Mouse (Mus musculus) left cerebral cortex, adult 11 months (tissue): Measurements from ENCODE around the gene Casr.

Source experiments
- DNase-seq: peaks from one replicate; pipeline ENCODE4 v3.0.0; 2022; ENCODE audit warnings: low spot score

Casr gene

DNA sequence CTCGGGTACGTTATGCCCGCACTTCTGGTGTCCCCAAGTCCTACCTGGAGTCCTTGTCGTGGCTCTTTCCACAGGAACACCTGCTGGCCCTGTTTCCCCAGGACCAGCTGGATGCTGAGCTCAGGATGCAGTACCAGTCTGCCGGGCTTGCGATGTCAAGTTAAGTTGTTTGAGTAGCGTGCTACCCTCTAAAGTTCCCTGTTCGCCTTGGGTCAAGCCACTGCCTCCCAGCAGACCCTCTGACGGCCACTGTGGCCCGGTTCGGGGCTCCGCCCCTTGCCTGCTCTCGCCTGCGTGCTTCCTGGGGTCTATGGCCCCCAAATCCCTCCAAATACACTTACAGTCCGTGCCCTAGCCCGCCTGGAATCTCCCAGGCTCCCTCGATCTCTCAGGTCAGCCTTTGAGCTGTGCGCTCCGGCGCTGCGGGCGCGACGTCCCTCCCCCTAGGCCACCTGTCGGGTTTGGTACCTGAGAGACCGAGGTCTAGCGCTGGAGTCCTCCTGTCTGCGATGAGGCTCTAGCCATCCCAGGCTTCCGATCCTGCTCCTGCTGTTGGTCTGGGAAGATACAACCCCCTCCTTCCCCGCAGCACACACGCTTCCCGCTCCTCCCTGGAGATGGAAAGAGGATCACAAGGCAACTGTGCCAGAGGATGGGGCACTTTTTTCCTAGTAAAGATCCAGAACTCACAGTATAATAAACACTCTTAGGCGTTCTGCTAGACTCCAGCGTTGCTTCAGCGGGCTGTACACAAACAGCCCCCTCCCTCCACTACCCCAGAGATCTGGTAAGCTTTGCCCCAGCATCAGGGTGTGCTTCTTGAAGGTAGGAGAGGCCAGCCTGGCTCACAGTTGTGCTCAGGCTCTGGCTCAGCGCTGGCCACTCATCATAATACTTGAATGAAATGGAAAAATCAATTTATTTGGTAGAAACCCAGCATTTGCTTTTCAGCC is at the start of gene Casr:
Casr (minus strand) TSS at position 756 of the 953 bp plus-strand sequence.
- DNase-seq: no peak

DNA sequence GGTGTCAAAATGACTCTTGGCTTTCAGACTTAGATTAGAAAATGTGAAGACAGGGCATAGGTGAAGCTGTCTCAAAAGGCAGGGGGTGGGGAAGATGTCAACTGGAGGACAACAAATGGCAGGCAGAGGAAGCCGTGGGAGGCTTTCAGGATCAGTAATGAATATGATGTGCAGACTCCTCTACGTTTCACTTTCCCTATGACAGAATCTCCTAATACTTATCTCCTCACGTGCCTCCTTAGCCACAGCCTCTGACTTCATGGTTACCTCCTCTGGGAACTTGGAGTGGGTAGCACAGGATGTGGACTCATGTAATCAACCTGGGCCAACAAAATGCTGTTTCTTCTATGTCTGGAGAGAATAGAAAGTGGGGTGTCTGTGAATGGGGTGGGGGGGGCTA is 40.7 kb upstream of the Casr start:
- DNase-seq: no peak

DNA sequence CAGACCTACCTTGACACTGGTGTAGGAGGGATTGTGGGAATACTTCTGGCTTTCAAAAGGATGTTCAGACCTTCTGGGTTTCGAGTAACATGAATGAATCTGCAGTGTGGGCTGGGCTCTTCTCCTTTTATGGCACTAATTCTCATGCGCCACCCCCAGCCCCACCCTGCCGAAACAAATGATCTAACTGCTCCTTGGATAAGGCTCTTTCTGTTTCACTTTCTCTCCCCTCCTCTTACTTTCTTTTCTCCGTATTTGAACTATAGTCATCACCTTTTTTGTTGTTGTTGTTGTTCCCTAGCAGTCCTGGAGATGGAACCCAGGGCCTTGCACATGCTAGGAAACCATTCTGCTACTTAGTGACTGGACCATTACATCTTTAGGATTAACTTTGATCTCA is 36.3 kb upstream of the Casr start:
- DNase-seq: no peak

- no peak for DNase-seq
Observed at GRCm38 (mm10) chr16:36596671-36597410, 34.9 kb upstream of the Casr start.

- DNase-seq: no peak
Observed at GRCm38 (mm10) chr16:36589898-36590297, 28.0 kb upstream of the Casr start.

DNA sequence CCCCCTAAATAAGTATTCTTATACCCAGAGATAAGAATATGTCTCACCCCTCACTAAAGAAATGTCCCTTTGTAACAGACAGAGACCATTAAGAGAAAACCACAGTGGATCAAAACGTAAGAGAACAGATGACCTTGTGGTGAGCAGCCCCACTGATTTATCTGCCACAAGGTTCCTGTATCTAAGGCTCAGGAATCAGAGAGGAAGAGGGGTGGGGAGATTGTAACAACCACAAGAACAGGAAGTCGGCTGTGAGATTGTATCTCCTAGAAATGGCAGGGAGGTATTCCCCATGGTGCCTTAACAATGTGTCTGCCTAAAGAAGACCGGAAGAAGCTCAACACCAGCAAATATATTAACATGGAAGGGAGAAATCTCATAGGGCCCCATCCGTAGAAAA is 26.0 kb upstream of the Casr start:
- no peak for DNase-seq

DNA sequence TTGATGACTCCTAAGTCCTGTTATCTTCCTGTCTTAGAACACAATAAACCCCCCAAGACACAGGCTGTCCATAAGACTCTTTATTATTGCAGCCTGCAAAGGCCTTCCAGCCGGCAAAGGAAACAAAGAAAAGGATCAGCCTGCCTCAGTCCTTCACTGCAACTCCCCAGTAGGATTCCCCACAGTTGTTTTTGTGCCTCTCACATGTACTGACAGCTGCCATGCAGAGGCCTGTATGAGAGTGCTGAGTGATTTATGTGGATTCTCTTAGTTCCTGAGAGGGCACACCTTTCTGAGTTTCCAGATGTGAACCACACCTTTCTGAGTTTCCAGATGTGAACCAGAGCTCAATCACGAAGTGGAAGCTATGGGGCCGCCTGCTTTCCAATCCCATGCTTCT is 20.1 kb upstream of the Casr start:
- no peak for DNase-seq

DNA sequence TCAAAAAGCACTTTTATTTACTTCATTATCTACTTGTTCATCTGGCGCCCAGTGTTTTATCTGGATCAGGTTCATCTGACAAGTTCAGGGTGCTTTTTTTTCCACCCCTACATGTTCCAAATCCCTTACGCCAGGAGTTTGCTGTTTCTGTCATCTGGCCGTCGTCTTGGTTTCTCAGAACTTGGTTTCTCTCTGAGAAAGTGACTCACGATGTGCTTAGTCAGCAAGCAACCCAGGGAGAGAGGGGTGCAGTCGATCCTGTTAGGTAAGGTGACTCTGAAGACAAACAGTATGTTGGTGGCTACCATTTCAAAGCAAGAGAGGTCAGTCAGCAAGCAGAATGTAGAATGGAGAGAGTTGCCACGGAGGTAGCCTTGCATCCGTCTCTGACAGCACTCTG is 10.0 kb upstream of the Casr start:
- DNase-seq: no peak

DNA sequence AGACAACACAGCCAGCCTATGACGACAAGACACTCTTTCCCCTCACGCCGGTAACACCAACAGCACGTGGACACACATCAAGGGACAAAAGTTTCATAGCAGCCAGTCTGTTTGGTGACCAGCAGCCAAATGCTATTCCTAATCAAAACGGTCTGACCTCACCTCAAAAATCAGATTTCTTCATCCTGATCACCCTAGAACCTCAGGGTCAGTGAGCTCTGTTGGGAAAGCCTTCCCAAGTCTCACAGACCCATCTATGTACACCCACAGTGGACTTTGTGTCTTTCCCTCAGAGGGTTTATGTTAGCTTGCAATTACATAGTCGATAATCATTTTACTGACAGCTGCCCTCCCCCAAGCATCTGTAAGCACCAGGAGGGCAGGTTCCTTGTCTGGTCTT is 2.4 kb downstream of the Casr start:
- DNase-seq: no peak

DNA sequence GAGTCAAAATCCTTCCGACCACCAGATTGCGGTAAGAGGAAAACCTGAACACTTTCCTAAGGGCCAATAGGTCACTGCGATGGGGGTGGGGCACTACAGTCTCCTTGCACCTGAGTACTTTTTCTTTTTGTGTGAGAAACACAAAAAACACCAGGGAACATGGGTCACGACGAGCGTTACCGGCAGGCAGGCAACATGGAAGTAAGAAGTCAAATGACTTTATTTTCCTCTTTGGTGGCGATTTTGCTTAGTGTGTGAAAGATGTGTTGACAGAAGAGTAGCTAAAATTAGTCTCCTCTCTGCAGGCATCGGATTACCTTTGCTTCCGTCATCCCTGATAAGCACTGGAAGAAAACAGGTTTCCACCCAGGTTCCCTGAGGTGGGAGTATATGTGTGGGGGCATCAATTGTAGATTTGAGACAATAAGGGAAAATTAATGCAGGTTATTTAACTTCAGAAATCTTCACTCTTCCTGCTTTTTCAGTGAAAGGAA is 6.2 kb downstream of the Casr start:
- no peak for DNase-seq

DNA sequence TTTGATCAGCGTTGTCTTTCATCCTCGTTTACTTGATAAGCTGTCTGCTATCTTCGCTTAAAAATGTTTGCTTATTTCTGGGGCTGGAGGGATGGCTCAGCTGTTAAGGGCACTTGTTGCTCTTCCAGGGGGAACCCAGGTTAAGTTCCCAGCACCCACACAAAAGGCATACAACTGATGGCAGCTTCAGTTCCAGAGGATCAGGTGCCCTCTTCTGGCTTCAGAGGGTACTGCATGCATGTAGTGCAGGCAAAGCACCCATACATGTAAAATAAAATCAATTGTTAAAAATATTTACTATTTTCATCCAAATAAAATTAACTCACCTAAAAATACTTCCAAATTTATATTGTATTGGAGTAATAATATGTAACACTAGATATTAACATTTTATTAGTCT is 8.3 kb downstream of the Casr start:
- DNase-seq: no peak

DNA sequence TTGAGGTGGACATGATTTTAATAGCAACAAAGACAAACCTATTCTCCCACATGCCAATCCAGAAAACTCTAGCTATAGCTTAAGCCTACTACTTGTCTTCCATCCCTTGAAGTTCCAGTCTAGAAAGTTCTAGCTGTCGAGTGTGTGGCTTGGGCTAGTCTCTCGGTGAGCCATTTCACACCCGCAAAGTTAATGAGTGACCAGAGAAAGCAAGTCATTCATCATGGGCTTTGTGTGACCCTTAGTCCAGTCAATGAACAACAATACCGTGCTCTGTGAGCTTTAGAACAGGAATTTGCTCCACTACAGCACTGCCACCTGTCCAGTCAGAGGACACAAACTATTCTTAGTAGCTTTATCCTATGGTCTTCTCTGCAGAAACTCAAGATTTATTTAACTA is 16.6 kb downstream of the Casr start:
- no peak for DNase-seq

GRCm38 (mm10) chr16:36543091-36543490 is 18.9 kb downstream of the Casr start:
- no peak for DNase-seq

DNA sequence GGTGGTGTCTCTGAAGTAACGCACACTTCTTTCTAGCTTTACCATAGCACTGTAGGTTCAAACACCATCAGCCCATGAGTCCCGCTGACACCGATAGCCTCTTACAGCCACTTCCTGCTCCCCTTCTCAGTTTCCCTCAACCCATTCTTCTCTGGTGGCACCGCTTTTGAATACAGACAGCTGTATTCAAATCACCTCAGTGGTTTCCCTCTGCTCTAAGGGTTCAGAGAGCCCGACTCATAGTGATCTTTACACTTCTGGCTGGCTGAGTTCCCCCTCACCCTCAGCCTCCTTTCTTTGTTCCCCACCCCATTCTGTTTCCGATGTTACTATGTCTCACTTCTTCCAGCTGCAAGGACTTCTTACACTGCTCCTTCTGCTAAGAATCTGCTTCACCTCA is 21.1 kb downstream of the Casr start:
- no peak for DNase-seq

DNA sequence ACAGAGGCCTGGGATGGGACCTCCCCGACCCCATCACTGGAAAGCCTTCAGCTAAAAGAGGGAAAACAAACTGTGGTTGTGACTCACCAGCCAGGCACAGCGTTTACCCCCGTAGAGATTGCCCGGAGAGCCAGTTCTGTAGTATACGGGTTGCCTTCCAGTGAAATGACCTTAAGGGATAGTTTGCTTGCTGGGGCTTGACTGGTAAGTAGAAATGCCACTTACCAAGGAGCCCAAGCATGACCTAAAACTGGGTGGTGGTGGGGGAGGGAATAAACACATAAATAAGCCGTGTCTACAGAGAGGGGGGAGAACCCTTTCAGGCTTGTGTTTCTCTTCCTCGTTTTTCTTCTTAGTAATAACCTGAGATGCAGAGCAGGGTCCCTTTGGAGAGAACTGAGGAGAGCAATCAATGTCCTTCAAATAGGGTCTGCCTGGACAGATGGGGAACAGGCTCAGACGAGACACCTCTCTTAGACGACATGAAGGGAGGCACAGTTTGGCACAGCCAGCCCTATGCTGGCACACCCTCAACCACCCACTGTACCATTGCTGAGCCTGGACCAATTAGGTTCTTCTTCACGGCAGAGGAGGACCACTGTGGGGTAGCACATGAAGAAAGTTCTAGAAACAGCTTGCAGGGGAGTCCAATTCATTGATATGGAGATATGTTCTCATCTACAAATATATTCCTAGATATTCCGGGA is 28.8 kb downstream of the Casr start:
- no peak for DNase-seq

- no peak for DNase-seq
Observed at GRCm38 (mm10) chr16:36532046-36532445, 29.9 kb downstream of the Casr start.

- DNase-seq: no peak
Observed at GRCm38 (mm10) chr16:36531630-36532029, 30.3 kb downstream of the Casr start.

GRCm38 (mm10) chr16:36530566-36531552 is 31.1 kb downstream of the Casr start:
- no peak for DNase-seq

- no peak for DNase-seq
Observed at GRCm38 (mm10) chr16:36528822-36529221, 33.1 kb downstream of the Casr start.

DNA sequence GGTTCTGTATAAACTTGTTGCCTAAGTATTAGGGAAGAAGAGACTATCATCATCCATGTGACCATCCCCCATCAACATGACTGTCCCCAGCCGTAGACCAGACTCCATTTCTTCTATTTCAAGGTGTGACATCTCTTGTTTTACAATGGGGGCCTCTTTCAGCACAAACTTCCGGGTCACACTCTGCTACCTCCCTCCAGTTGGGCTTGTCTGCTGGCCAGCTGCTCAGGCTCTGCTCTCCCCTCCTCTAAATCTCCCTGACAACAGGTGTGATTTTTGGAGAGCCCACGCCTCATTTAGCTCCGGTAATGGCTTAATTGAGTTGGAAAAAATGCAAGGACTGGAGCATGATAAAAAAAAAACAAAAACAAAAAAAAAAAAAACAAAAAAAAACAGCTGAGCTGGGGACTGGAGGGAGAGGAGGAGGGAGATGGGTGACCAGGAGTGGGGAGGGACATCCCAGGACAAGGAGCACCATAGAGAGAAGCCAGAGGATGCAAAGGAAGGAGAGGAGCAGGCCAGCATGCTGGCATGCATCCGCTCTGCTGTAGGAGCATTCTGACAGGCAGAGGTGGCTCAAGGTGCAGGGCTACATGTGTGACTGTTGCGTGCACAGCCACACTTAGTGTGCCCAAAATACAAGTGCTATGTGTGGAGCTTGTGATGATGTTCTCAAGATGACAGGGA is 35.2 kb downstream of the Casr start:
- no peak for DNase-seq

GRCm38 (mm10) chr16:36523095-36523494 is 38.8 kb downstream of the Casr start:
- DNase-seq: no peak
